In genomic region chr8:10548003-10548584, GRCm38 (mm10) we compare ENCODE assay signal across 19 mouse cellular contexts.
"Had no signal": no experiment of that assay in that cellular context is flagged by ENCODE, and none has a peak within 500 bp of the region (broad histone marks: within the 10 kb centered on the region; RNA-seq: fewer than 3 reads in every experiment).

No protein-coding gene starts in this region.

- H3K9ac ChIP-seq: intestine, embryonic 15.5 days; kidney, embryonic 15.5 days; limb, embryonic 13.5 days; liver, embryonic 14.5 days; midbrain, embryonic 12.5 days; neural tube, embryonic 15.5 days; stomach, embryonic 15.5 days had no signal

- H3K27me3 ChIP-seq: intestine, embryonic 15.5 days; kidney, embryonic 15.5 days; limb, embryonic 13.5 days; midbrain, embryonic 12.5 days; neural tube, embryonic 15.5 days; stomach, embryonic 15.5 days had no signal

- H3K9me3 ChIP-seq: intestine, embryonic 15.5 days; neural tube, embryonic 15.5 days; stomach, embryonic 15.5 days had no signal

- H3K4me3 ChIP-seq: intestine, embryonic 15.5 days; kidney, embryonic 15.5 days; limb, embryonic 13.5 days; midbrain, embryonic 12.5 days; myocyte; neural tube, embryonic 15.5 days; stomach, embryonic 15.5 days had no signal

- H3K4me1 ChIP-seq: intestine, embryonic 15.5 days; kidney, embryonic 15.5 days; limb, embryonic 13.5 days; midbrain, embryonic 12.5 days; neural tube, embryonic 15.5 days; stomach, embryonic 15.5 days had no signal

- H3K36me3 ChIP-seq: intestine, embryonic 15.5 days; kidney, embryonic 15.5 days; limb, embryonic 13.5 days; neural tube, embryonic 15.5 days; stomach, embryonic 15.5 days had no signal

- H3K4me2 ChIP-seq: intestine, embryonic 15.5 days; kidney, embryonic 15.5 days; limb, embryonic 13.5 days; midbrain, embryonic 12.5 days; neural tube, embryonic 15.5 days; stomach, embryonic 15.5 days had no signal

- DNase-seq: kidney, adult 2 months; kidney, postnatal 14 days; layer of hippocampus, adult 9-11 months; layer of hippocampus, postnatal 36 days; lung, adult 18-20 months; lung, postnatal 10 days; lung, postnatal 4 days; right cerebral cortex, postnatal 4 days; spleen, adult 18-20 months; thymus, adult 2 months; thymus, postnatal 25 days had no signal

- H3K27ac ChIP-seq: intestine, embryonic 15.5 days; kidney, embryonic 15.5 days; limb, embryonic 13.5 days; liver, embryonic 14.5 days; midbrain, embryonic 12.5 days; neural tube, embryonic 15.5 days; stomach, embryonic 15.5 days had no signal

- ATAC-seq: intestine, embryonic 15.5 days had no signal
